Mouse (Mus musculus) MEL (cell line): Measurements from ENCODE around the gene Pdia3. TPM values are rescaled to one million over a fixed set of nuclear protein-coding genes. Genes with fewer than 3 reads are reported as not detected.
A peak's percentile ranks its signal among the peaks of the same experiment; 100 is the strongest.

Source experiments
- DNase-seq: peaks from one replicate; pipeline ENCODE4 v3.0.0; 2011; ENCODE audit warnings: low read depth, low spot score
- H3K27ac ChIP-seq: 2 replicates; pipeline ENCODE4 v1.5.1; 2012; ENCODE audit warnings: low read depth, mild to moderate bottlenecking, control low read depth, low read length, moderate library complexity; ENCODE audit not compliant: control insufficient read depth
- H3K27me3 ChIP-seq, 2 experiments: fragments of 150-350 bp in 1 of 2; sonication (generic) in 1 of 2; 2 replicates each; pipeline ENCODE4 v1.6.1; 2012; ENCODE audit warnings: low read length in 2 of 2, mild to moderate bottlenecking in 2 of 2, improper control_type of control experiment in 1 of 2, moderate library complexity in 1 of 2; ENCODE audit not compliant: insufficient read depth in 2 of 2, control insufficient read depth in 1 of 2
- H3K36me3 ChIP-seq, 2 experiments: 2 replicates each; pipeline ENCODE4 v1.6.1; 2012 to 2014; ENCODE audit warnings: low read length in 2 of 2, improper control_type of control experiment in 1 of 2, inconsistent platforms in 1 of 2, mild to moderate bottlenecking in 1 of 2; ENCODE audit not compliant: insufficient read depth in 2 of 2, control insufficient read depth in 1 of 2
- H3K4me1 ChIP-seq, 2 experiments: fragments of 150-350 bp in 1 of 2; sonication (generic) in 1 of 2; 2 replicates each; pipeline ENCODE4 v1.6.1; 2012; ENCODE audit warnings: low read length in 2 of 2, improper control_type of control experiment in 1 of 2, mild to moderate bottlenecking in 1 of 2; ENCODE audit not compliant: insufficient read depth in 2 of 2, control insufficient read depth in 1 of 2
- H3K4me3 ChIP-seq, 2 experiments: fragments of 150-350 bp in 1 of 2; sonication (generic) in 1 of 2; 2 replicates each; pipeline ENCODE4 v1.5.1; 2012; ENCODE audit warnings: low read depth in 2 of 2, low read length in 2 of 2, mild to moderate bottlenecking in 2 of 2, moderate library complexity in 2 of 2, control low read depth in 1 of 2, improper control_type of control experiment in 1 of 2; ENCODE audit not compliant: control insufficient read depth in 1 of 2, insufficient read depth in 1 of 2
- H3K79me2 ChIP-seq: 2 replicates; pipeline ENCODE4 v1.6.1; 2012; ENCODE audit warnings: mild to moderate bottlenecking, low read length, moderate library complexity; ENCODE audit not compliant: control insufficient read depth, poor library complexity, insufficient read depth
- H3K9ac ChIP-seq: 2 replicates; pipeline ENCODE4 v1.6.1; 2012; ENCODE audit warnings: low read depth, mild to moderate bottlenecking, control low read depth, low read length, moderate library complexity; ENCODE audit not compliant: control insufficient read depth, poor library complexity, severe bottlenecking
- H3K9me3 ChIP-seq: fragments of 150-350 bp; sonication (generic); replicated peaks from 2 replicates; pipeline ENCODE4 v1.6.1; 2012; ENCODE audit warnings: mild to moderate bottlenecking, low read length, improper control_type of control experiment, moderate library complexity; ENCODE audit not compliant: insufficient read depth
- CHD1 ChIP-seq: IDR thresholded peaks from 2 replicates; pipeline ENCODE4 v1.6.1; 2012; ENCODE audit warnings: low read depth, mild to moderate bottlenecking, inconsistent platforms, low read length, improper control_type of control experiment
- CTCF ChIP-seq, 3 experiments: IDR thresholded peaks in 2 of 3; conservative IDR thresholded peaks in 1 of 3; 2 replicates each; pipeline ENCODE4 v1.5.1; 2011 to 2012; ENCODE audit warnings: low read length in 3 of 3, low read depth in 2 of 3, mild to moderate bottlenecking in 2 of 3, improper control_type of control experiment in 1 of 3, inconsistent platforms in 1 of 3, mixed read lengths in 1 of 3, moderate library complexity in 1 of 3; ENCODE audit not compliant: control insufficient read depth in 1 of 3, insufficient read depth in 1 of 3, poor library complexity in 1 of 3, severe bottlenecking in 1 of 3
- ELF1 ChIP-seq: IDR thresholded peaks from 2 replicates; pipeline ENCODE4 v1.6.1; 2014; ENCODE audit warnings: low read depth, mild to moderate bottlenecking, inconsistent platforms, low read length, improper control_type of control experiment, moderate library complexity
- EP300 ChIP-seq, 2 experiments: IDR thresholded peaks; 2 replicates each; pipeline ENCODE4 v1.6.1; 2011; ENCODE audit warnings: improper control_type of control experiment in 2 of 2, low read length in 2 of 2, low read depth in 1 of 2, mild to moderate bottlenecking in 1 of 2
- MXI1 ChIP-seq: IDR thresholded peaks from 2 replicates; pipeline ENCODE4 v1.6.1; 2011; ENCODE audit warnings: mild to moderate bottlenecking, low read depth, low read length, improper control_type of control experiment
- MYB ChIP-seq: IDR thresholded peaks from 2 replicates; pipeline ENCODE4 v1.6.1; 2011; ENCODE audit warnings: mild to moderate bottlenecking, low read depth, low read length, improper control_type of control experiment
- MYC ChIP-seq: IDR thresholded peaks from 2 replicates; pipeline ENCODE4 v1.6.1; 2011; ENCODE audit warnings: low read depth, mild to moderate bottlenecking, low read length, improper control_type of control experiment, moderate library complexity
- NRF1 ChIP-seq: IDR thresholded peaks from 2 replicates; pipeline ENCODE4 v1.6.1; 2014; ENCODE audit warnings: low read depth, mild to moderate bottlenecking, inconsistent platforms, low read length, improper control_type of control experiment, moderate library complexity; ENCODE audit not compliant: poor library complexity, insufficient read depth, severe bottlenecking
- RAD21 ChIP-seq: IDR thresholded peaks from 2 replicates; pipeline ENCODE4 v1.6.1; 2011; ENCODE audit warnings: mild to moderate bottlenecking, low read depth, low read length, improper control_type of control experiment
- SIN3A ChIP-seq: IDR thresholded peaks from 2 replicates; pipeline ENCODE4 v1.6.1; 2012; ENCODE audit warnings: low read length, improper control_type of control experiment, inconsistent platforms
- SMC3 ChIP-seq: IDR thresholded peaks from 2 replicates; pipeline ENCODE4 v1.6.1; 2011; ENCODE audit warnings: low read depth, low read length, improper control_type of control experiment
- TAL1 ChIP-seq: IDR thresholded peaks from 2 replicates; pipeline ENCODE4 v1.6.1; 2012; ENCODE audit warnings: mild to moderate bottlenecking, inconsistent platforms, low read length, moderate library complexity, mixed read lengths
- TCF12 ChIP-seq: IDR thresholded peaks from 2 replicates; pipeline ENCODE4 v1.6.1; 2014; ENCODE audit warnings: low read depth, mild to moderate bottlenecking, inconsistent platforms, low read length, improper control_type of control experiment, moderate library complexity
- UBTF ChIP-seq: IDR thresholded peaks from 2 replicates; pipeline ENCODE4 v1.6.1; 2012; ENCODE audit warnings: low read depth, mild to moderate bottlenecking, inconsistent platforms, low read length, improper control_type of control experiment, moderate library complexity, borderline replicate concordance; ENCODE audit not compliant: insufficient read depth
- ZKSCAN1 ChIP-seq: IDR thresholded peaks from 2 replicates; pipeline ENCODE4 v1.6.1; 2012; ENCODE audit warnings: low read depth, mild to moderate bottlenecking, inconsistent platforms, low read length, improper control_type of control experiment, moderate library complexity
- ZNF384 ChIP-seq: IDR thresholded peaks from 2 replicates; pipeline ENCODE4 v1.6.1; 2012; ENCODE audit warnings: low read depth, mild to moderate bottlenecking, inconsistent platforms, low read length, improper control_type of control experiment
- polyA plus RNA-seq, 2 experiments: library from polyadenylated mRNA; stranded (reverse) in 1 of 2; unstranded in 1 of 2; fragments of >175 nt in 1 of 2; fragments of >200 nt in 1 of 2; gene quantifications; 2 replicates each; pipeline versions ENCODE4 v1.2.1 to v1.2.4; 2012; ENCODE audit warnings: low replicate concordance in 2 of 2, low read depth in 1 of 2; ENCODE audit not compliant: insufficient read length in 2 of 2, insufficient read depth in 1 of 2, missing spikeins in 1 of 2
- total RNA-seq: library from RNA; depleted of rRNA; stranded (reverse); fragments of 300-350 nt; gene quantifications from 2 replicates; pipeline ENCODE4 v1.2.3, GENCODE M21; 2012

The Pdia3 gene
- total and polyA plus RNA-seq, 3 experiments: 70.7 to 473 (median 471) TPM

DNA sequence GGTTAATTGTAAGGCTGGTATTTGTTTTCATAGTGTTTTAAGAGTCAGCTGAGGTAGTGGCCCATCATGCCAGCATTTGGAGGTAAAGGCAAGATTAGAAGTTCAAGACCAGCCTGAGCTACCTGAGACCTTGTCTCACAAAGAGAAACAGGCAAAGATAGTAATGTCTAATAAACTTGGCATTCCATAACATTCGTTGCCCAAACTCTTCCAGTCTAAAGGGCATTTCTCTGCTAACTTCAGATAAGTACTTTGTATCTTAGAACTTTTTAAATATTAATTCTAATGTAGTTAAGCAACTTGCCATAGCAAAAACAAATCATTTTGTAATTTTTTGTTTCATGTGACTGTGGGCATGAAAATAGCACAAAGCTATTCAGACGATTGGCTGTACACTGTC is 9.6 kb downstream of the Pdia3 start:
- TF ChIP-seq ELF1 (no peak), UBTF (no peak), TAL1 (no peak), ZKSCAN1 (no peak), CHD1 (no peak), CTCF (IDR thresholded peaks at IDR 0.05 in 2 of 3, conservative IDR thresholded peaks at IDR 0.05 in 1 of 3; ENCODE audit: control insufficient read depth in 1 of 3, insufficient read depth in 1 of 3, low read depth in 2 of 3, low read length in 3 of 3, poor library complexity in 1 of 3, severe bottlenecking in 1 of 3) (no peak), NRF1 (no peak), MXI1 (no peak), SIN3A (no peak), ZNF384 (no peak)
- DNase-seq: no peak
- H3K36me3 ChIP-seq: peaks cover 8 to 44% of the 10 kb centered on the region in 2 experiments
- H3K27ac ChIP-seq: no peak overlapping the region
- H3K9me3 ChIP-seq: no peaks in the 10 kb centered on the region
- H3K27me3 ChIP-seq: no peaks in the 10 kb centered on the region
- H3K4me3 ChIP-seq: no peak overlapping the region
- H3K79me2 ChIP-seq: peaks cover 17% of the 10 kb centered on the region
- H3K4me1 ChIP-seq: no peaks in the 10 kb centered on the region; a peak in 1 of 4 replicates
- no peak overlapping the region for H3K9ac ChIP-seq

DNA sequence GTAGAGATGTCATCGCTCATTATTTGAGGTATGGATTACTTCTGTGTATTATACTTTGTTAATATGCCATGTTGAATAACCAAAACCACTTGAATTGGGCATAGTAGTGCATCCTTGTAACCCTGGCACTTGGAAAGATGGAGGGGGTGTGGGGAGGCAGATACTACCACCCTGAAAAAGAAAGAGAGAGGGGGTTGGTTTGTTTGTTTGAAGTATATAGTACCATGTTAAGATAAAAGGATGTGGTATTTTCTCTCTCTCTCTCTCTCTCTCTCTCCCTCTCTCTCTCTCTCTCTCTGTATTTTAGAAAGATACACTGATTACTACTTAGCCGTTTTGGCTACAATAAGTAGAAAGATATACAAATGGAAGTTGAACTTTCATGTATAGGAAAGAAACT is 12.3 kb downstream of the Pdia3 start:
- Histone ChIP-seq H3K4me3 (no peak overlapping the region), H3K9ac (no peak overlapping the region), H3K4me1 (no peaks in the 10 kb centered on the region), H3K79me2 (peaks cover 1% of the 10 kb centered on the region; the same call in 1 of the 2 replicates), H3K36me3 (peaks cover 0 to 59% of the 10 kb centered on the region in 2 experiments; a peak in 2 of 4 replicates), H3K27me3 (no peaks in the 10 kb centered on the region), H3K9me3 (no peaks in the 10 kb centered on the region), H3K27ac (no peak overlapping the region)
- TF ChIP-seq CHD1: no peak
- DNase-seq: no peak

DNA sequence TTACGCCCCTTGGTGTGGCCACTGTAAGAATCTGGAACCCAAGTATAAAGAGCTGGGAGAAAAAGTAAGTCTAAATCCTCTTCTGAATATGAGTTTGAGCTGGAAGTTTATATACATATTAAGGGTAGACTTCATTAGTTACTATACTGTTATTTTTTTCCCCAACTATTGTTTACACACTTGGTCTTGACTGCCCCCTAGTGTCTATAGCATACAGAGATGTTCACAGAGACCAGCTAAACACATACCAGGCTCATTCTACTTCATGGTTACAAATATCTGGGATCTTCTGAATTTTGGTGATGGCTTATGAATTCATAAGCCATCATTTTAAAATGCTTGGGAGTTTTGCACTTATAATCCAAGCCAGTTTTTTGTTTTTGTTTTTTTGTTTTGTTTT is 21.3 kb downstream of the Pdia3 start:
- Histone ChIP-seq H3K36me3 (peaks cover 2 to 34% of the 10 kb centered on the region in 2 experiments; a peak in 3 of 4 replicates), H3K79me2 (no peaks in the 10 kb centered on the region), H3K4me1 (no peaks in the 10 kb centered on the region), H3K27ac (no peak overlapping the region), H3K4me3 (no peak overlapping the region), H3K9ac (no peak overlapping the region), H3K9me3 (no peaks in the 10 kb centered on the region), H3K27me3 (no peaks in the 10 kb centered on the region)
- no peak for TF ChIP-seq TCF12
- TF ChIP-seq ZNF384: peak; percentile 67
- TF ChIP-seq RAD21: peak; percentile 33
- TF ChIP-seq SMC3: peak; percentile 40
- TF ChIP-seq MYC: peak; percentile 44; the same call in 1 of the 2 replicates
- no peak for TF ChIP-seq EP300 (IDR thresholded peaks at IDR 0.05; ENCODE audit: low read depth in 1 of 2, low read length in 2 of 2)
- no peak for TF ChIP-seq NRF1
- peak in 2 of 3 experiments; percentile 44 to 65; a peak in 3 of 6 replicates for TF ChIP-seq CTCF (IDR thresholded peaks at IDR 0.05 in 2 of 3, conservative IDR thresholded peaks at IDR 0.05 in 1 of 3; ENCODE audit: control insufficient read depth in 1 of 3, insufficient read depth in 1 of 3, low read depth in 2 of 3, low read length in 3 of 3, poor library complexity in 1 of 3, severe bottlenecking in 1 of 3)
- no peak for TF ChIP-seq MYB
- DNase-seq: peak; percentile 69
